Mouse (Mus musculus): ENCODE measurements around the gene Clec9a.

DNA sequence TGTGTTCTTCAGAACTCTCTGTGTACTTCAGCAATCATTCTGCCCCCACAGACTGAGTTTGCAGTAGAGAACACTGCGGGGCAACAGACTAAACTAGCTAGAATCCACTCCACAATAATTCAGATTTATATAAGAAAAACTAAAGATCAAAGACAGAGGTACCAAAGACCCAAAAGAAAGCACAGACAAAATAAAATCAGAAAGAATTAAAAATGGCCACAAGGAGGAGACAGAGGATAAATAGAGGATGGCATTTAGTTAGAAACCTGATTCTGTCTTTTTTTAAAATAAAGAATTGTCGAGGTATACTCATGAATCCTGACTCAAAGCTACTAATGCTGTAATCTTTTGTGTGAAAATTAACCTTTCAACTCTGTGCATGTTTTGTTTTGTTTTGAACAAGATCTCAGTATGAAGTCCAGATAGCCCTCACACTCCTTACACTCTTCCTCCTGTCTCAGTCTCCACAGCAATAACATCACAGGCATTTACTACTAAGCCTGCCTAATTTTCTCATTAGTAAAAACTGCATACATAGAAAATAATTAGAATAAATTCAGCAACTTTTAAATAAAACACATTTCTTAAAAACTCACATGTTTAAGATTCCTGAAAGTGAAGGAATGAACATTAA is 15.5 kb upstream of the Clec9a start:
- no peak for TF ChIP-seq CTCF (IDR thresholded peaks at IDR 0.05; ENCODE audit: extremely low read depth, insufficient read depth, insufficient read length, insufficient replicate concordance)
- TF ChIP-seq POLR2A (IDR thresholded peaks at IDR 0.05; ENCODE audit: low read depth, low read length) = no peak
